Mouse (Mus musculus) liver, adult 2 months (tissue): ENCODE results near the gene Cept1. TPM values are rescaled to one million over a fixed set of nuclear protein-coding genes. Genes with fewer than 3 reads are reported as not detected.

ENCODE experiments used
- DNase-seq: peaks from one replicate; pipeline ENCODE4 v3.0.0-alpha.2; 2011; ENCODE audit warnings: low read depth, low spot score; ENCODE audit errors: extremely low read depth
- H3K27ac ChIP-seq: fragments of 200-500 bp; replicated peaks from 2 replicates; pipeline ENCODE4 v1.5.1; 2012; ENCODE audit warnings: low read depth, mild to moderate bottlenecking, control low read depth, inconsistent platforms, low read length; ENCODE audit not compliant: insufficient read depth
- H3K27me3 ChIP-seq: fragments of 200-500 bp; 2 replicates; pipeline ENCODE4 v1.6.1; 2012; ENCODE audit warnings: mild to moderate bottlenecking, moderate library complexity, low read length, inconsistent platforms; ENCODE audit not compliant: control insufficient read depth, insufficient read depth
- H3K36me3 ChIP-seq: fragments of 200-500 bp; 2 replicates; pipeline ENCODE4 v1.6.1; 2012; ENCODE audit warnings: low read length, inconsistent platforms; ENCODE audit not compliant: control insufficient read depth, insufficient read depth
- H3K4me1 ChIP-seq: fragments of 200-500 bp; 2 replicates; pipeline ENCODE4 v1.6.1; 2011; ENCODE audit warnings: low read length; ENCODE audit not compliant: control insufficient read depth, insufficient read depth
- H3K4me3 ChIP-seq: fragments of 200-500 bp; 2 replicates; pipeline ENCODE4 v1.5.1; 2011; ENCODE audit warnings: low read depth, mild to moderate bottlenecking, control low read depth, low read length, moderate library complexity; ENCODE audit not compliant: insufficient read depth
- H3K79me2 ChIP-seq: fragments of 200-500 bp; 2 replicates; pipeline ENCODE4 v1.6.1; 2012; ENCODE audit warnings: inconsistent platforms, mild to moderate bottlenecking, low read length, moderate library complexity; ENCODE audit not compliant: control insufficient read depth, insufficient read depth
- H3K9ac ChIP-seq: fragments of 200-500 bp; 2 replicates; pipeline ENCODE4 v1.6.1; 2012; ENCODE audit warnings: low read depth, mild to moderate bottlenecking, control low read depth, inconsistent platforms, low read length
- CTCF ChIP-seq: fragments of 200-500 bp; IDR thresholded peaks from 2 replicates; pipeline ENCODE4 v1.5.1; 2011; ENCODE audit warnings: low read depth, low read length, control low read depth
- POLR2A ChIP-seq: fragments of 200-500 bp; IDR thresholded peaks from 2 replicates; pipeline ENCODE4 v1.6.1; 2011; ENCODE audit warnings: low read length, control low read depth; ENCODE audit not compliant: insufficient read depth; ENCODE audit errors: extremely low read depth
- WGBS: fragments of 180-500 bp; shearing (Covaris S2); methylation state at CpG from one replicate; pipeline ENCODE4 v1.1.7; 2018; 5-methylcytosine and 5-hydroxymethylcytosine counted together
- polyA plus RNA-seq: library from polyadenylated mRNA; depleted of rRNA; stranded (reverse); fragments of >200 nt; gene quantifications from 2 replicates; pipeline ENCODE4 v1.2.3, GENCODE M21; 2012; rRNA removed
- total RNA-seq: library from RNA; depleted of rRNA; stranded (reverse); fragments of >200 nt; gene quantifications from 2 replicates; pipeline ENCODE4 v1.2.3, GENCODE M21; 2014; rRNA removed

Gene Cept1
- total and polyA plus RNA-seq, 2 experiments, result 33.2 to 108 TPM

DNA sequence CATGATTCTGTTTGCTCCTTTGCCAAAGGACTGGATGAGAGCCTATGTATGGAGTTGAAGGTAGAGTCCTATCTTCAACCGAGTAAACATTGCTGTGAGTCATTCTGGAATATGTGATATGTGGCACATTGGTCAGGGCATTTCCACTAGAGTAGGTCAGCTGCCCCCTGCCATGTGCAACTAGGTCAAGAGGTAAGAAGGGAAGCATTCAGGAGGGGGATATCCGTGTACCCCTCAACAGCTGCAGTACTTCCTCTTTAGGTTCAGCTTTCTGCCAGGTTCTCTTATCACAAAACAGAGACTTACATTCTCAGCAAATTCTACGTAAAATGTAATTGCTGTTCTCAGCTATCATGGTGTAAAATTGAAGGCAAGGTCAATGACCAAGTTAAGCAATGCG lies 73.4 kb downstream of the Cept1 start:
- no peak for DNase-seq
- H3K79me2 ChIP-seq, result no peaks in the 10 kb centered on the region
- no peak overlapping the region for H3K4me3 ChIP-seq
- H3K9ac ChIP-seq, result no peak overlapping the region
- no peaks in the 10 kb centered on the region for H3K4me1 ChIP-seq
- H3K27ac ChIP-seq, result no peak overlapping the region
- no peaks in the 10 kb centered on the region for H3K27me3 ChIP-seq
- TF ChIP-seq CTCF (no peak), POLR2A (no peak)
- 64% methylated on average over 4 of the region's 4 CpGs for WGBS
- H3K36me3 ChIP-seq, result no peaks in the 10 kb centered on the region

DNA sequence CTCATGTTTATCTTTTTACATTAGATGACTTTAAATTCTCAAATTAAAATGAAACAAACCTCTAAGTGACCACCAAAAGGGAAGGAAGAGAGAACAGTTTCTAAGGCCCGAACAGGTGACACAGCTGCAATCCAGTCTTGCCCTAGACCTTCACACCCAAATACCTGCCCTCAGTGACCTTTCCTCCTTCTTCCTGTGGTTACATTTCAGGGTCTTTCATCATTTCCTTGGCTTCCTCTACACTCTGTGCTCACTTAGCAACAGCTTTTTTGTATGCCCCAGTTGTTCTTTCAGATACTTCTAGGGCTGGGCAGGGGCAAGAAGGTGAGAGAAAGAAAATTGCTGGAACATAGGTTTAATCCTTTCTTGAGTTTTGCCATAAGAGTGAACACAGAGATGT lies 82.9 kb downstream of the Cept1 start:
- no peak for DNase-seq
- Histone ChIP-seq H3K27me3 (no peaks in the 10 kb centered on the region), H3K4me3 (no peak overlapping the region), H3K27ac (no peak overlapping the region), H3K4me1 (no peaks in the 10 kb centered on the region), H3K79me2 (no peaks in the 10 kb centered on the region), H3K36me3 (no peaks in the 10 kb centered on the region), H3K9ac (no peak overlapping the region)
- no peak for TF ChIP-seq POLR2A
- no peak for TF ChIP-seq CTCF
- 85% methylated on average over 1 of the region's 1 CpGs for WGBS

DNA sequence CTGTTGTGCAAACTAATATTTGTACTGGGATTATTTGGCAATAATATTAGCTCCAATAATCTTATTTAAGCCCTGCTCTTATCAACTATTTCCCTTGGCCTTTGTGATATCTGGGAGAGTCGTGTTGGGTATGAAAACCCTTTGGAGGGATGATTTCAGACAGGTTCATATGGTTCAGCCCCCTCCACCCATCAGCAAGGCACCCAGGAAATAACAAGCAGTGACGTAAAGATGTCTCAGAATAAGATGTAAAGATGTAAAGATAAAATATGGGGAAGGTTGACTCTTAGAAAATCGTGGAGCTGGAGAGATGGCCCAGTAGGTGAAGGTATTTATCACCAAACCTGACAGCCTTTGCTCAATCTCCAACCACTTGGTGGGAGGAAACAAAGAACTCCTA lies 85.1 kb downstream of the Cept1 start:
- Histone ChIP-seq H3K27me3 (no peaks in the 10 kb centered on the region), H3K27ac (no peak overlapping the region), H3K4me1 (no peaks in the 10 kb centered on the region), H3K9ac (no peak overlapping the region), H3K36me3 (no peaks in the 10 kb centered on the region), H3K79me2 (no peaks in the 10 kb centered on the region), H3K4me3 (no peak overlapping the region)
- TF ChIP-seq CTCF (no peak), POLR2A (no peak)
- DNase-seq, result no peak
- WGBS, result 45% methylated on average over 3 of the region's 3 CpGs

DNA sequence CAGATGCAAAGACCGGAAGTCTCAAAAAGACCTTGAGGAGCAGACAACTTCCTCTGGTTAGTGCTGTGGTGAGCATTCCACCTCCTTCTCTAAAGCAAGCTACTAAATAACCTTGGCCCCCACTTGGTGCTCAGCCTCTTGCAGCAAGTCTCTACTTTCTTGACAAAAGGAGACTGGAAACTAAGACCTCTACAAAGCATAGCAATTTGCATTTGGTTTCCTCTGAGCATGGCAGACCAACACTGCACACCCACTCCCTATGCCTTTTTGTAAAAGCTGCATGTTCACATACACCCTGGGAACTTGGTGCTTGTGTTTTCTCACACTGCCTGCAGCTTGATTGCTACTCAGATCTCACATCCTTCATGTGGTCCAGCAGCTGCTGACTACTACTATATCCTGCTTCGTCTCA lies 85.5 kb downstream of the Cept1 start:
- Histone ChIP-seq H3K4me3 (no peak overlapping the region), H3K79me2 (no peaks in the 10 kb centered on the region), H3K27ac (no peak overlapping the region), H3K36me3 (no peaks in the 10 kb centered on the region), H3K9ac (no peak overlapping the region), H3K4me1 (no peaks in the 10 kb centered on the region), H3K27me3 (no peaks in the 10 kb centered on the region)
- TF ChIP-seq POLR2A (no peak), CTCF (no peak)
- DNase-seq, result no peak
- WGBS, result 69% methylated on average over 2 of the region's 2 CpGs

DNA sequence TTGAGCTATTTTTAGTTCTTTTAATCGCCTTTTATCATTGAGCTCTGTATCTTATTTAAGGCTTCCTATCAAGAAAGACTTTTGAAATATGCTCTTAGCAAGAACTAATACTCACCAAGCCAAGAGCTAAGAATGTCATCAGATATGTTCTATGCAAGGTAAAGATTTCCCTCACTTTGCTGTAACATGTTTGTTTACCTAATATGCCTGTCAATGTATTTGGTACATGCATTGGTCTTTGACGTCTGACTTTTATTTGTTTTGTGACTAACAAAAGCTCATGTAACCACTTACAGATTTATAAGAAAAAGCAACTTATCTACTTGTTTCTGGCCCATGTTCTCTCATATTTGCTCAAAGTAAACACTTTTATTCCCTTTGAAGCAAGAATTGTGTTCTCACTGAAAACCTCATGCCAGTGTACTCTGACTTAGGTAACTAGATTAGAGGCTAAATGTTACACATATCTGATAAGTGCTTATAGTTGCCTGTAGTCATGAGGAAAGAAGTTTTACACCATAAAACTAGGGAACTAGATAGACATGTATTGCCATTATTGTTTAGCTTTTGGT lies 90.2 kb downstream of the Cept1 start:
- no peak overlapping the region for H3K27ac ChIP-seq

DNA sequence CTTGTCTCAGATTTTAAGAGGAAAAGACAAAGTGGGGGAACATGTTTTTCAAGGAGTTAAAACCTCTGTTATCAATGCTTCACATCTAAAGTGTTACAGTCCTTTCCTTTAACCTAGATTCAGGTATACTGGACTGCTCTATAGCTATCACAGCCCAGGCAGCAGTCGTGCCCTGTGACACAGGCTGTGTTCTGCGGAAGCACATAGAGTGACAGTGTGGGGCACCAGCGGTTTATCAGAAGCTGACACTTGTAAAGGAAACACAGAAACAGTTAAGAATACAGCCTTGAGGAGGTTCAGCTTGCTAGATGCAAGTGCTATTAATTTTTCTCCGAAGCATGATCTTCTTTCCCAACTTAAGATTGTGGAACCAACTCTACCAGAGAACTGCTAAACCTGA lies 95.0 kb downstream of the Cept1 start:
- Histone ChIP-seq H3K4me1 (no peaks in the 10 kb centered on the region), H3K4me3 (no peak overlapping the region), H3K36me3 (no peaks in the 10 kb centered on the region), H3K79me2 (no peaks in the 10 kb centered on the region), H3K9ac (no peak overlapping the region), H3K27ac (no peak overlapping the region), H3K27me3 (no peaks in the 10 kb centered on the region)
- TF ChIP-seq CTCF, result no peak
- TF ChIP-seq POLR2A, result no peak
- no peak for DNase-seq
- WGBS, result 74% methylated on average over 4 of the region's 4 CpGs

More for the DNA sequence above, 90.2 kb downstream of the Cept1 start:
- Histone ChIP-seq H3K27me3 (no peaks in the 10 kb centered on the region), H3K9ac (no peak overlapping the region), H3K4me1 (no peaks in the 10 kb centered on the region), H3K4me3 (no peak overlapping the region), H3K79me2 (no peaks in the 10 kb centered on the region), H3K36me3 (no peaks in the 10 kb centered on the region)
- 55% methylated on average over 2 of the region's 2 CpGs for WGBS
- TF ChIP-seq CTCF (no peak), POLR2A (no peak)
- DNase-seq, result peak; percentile 70

Other genes starting within 250 kb of the Cept1 start
- not detected in 2 replicates for gene Chil6, start 141.6 kb downstream of the Cept1 start, total RNA-seq
- not detected in 2 replicates for gene Chil6, start 141.6 kb downstream of the Cept1 start, polyA plus RNA-seq
- 7.3 and 8.0 TPM in 2 replicates for gene Dennd2d, start 65.4 kb downstream of the Cept1 start, total RNA-seq
- 3.4 and 4.9 TPM in 2 replicates for gene Dennd2d, start 65.4 kb downstream of the Cept1 start, polyA plus RNA-seq
- 116 and 144 TPM in 2 replicates for gene Dram2, start within 50 bp of the Cept1 start, total RNA-seq
- 47.0 and 48.6 TPM in 2 replicates for gene Dram2, start within 50 bp of the Cept1 start, polyA plus RNA-seq
- 5.8 and 6.4 TPM in 2 replicates for gene Lrif1, start 137.2 kb upstream of the Cept1 start, total RNA-seq
- gene Lrif1, start 137.2 kb upstream of the Cept1 start, polyA plus RNA-seq, result 0.85 and 1.1 TPM in 2 replicates
- gene Cd53, start 242.3 kb upstream of the Cept1 start, total RNA-seq, result 13.0 and 14.2 TPM in 2 replicates
- 1.5 and 3.0 TPM in 2 replicates for gene Cd53, start 242.3 kb upstream of the Cept1 start, polyA plus RNA-seq